Mouse (Mus musculus) left cerebral cortex, adult 8-10 months (tissue): Measurements from ENCODE around the gene Gm47996. TPM values are rescaled to one million over a fixed set of nuclear protein-coding genes. Genes with fewer than 3 reads are reported as not detected.

ENCODE experiments used
- DNase-seq, 2 experiments: peaks; one replicate each; pipeline ENCODE4 v3.0.0; 2022; ENCODE audit warnings: low spot score in 2 of 2
- total RNA-seq, 4 experiments: library from RNA; stranded (reverse); gene quantifications; 2 replicates each; pipeline ENCODE4 v1.2.4; 2022

The Gm47996 gene
- total RNA-seq, 4 experiments from 2014 or later: not detected

DNA sequence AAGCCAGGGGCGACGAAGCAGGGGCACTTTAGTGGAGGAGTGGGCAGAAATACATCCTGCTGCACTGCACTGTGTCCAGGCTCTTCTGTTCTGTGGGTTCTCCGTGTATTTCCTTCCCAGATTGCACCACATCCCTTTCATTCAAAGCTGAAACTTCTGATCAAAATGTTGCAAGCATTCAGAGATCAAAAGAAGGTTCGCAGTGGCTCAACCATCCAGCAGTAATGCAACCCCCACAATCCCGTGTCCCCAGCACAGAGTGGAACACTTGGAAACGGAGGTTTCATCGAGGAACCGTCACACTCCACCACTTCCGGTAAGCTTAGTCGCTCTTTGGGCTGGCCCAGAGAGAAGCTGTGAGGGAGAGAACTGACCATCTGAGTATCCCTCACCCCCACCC lies 35.2 kb downstream of the Gm47996 start:
- no peak for DNase-seq

DNA sequence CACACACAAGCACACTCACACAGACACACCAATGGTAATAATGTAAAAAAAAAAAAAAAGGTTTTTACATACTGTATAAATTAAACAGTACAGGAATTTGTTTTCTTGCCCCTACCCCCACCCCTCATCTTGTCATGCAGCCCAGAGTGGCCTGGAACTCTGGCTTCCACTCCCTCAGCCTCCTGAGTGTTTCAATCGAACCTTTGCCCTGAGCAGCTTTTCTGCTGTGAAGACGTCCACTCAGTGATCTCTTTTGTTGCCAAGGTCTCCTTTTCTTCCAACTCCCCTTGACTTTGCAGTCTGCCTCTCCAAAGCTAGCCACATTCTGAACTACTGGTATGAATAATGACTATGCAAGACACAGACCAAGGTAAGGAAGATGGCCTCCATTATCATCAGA lies 35.9 kb downstream of the Gm47996 start:
- no peak for DNase-seq

DNA sequence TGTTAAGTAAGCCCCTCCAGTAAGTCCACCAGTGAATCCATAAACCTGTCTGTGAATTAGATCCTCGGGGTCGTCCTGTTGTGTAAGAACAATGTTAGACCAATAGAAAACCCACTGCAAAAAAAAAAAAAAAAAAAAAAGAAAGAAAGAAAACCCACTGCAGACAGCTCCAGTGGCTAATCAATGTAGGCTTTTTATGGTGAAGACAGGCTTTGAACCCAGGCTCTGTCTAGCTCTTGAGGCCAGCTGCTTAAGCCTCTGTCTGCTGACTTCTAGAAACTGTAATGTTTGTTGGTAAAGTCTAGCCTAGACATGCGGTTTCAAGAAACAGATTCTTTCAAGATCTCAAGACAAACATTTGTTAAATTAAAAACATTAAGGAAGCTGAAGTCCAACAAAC lies 40.2 kb downstream of the Gm47996 start:
- DNase-seq: no peak

GRCm38 (mm10) chr1:151250529-151251193 lies 40.7 kb downstream of the Gm47996 start:
- peak; percentile 15 to 78 for DNase-seq

- no peak for DNase-seq
Measured at GRCm38 (mm10) chr1:151251194-151252010, 41.5 kb downstream of the Gm47996 start.

- no peak for DNase-seq
Measured at GRCm38 (mm10) chr1:151255422-151255821, 45.5 kb downstream of the Gm47996 start.

DNA sequence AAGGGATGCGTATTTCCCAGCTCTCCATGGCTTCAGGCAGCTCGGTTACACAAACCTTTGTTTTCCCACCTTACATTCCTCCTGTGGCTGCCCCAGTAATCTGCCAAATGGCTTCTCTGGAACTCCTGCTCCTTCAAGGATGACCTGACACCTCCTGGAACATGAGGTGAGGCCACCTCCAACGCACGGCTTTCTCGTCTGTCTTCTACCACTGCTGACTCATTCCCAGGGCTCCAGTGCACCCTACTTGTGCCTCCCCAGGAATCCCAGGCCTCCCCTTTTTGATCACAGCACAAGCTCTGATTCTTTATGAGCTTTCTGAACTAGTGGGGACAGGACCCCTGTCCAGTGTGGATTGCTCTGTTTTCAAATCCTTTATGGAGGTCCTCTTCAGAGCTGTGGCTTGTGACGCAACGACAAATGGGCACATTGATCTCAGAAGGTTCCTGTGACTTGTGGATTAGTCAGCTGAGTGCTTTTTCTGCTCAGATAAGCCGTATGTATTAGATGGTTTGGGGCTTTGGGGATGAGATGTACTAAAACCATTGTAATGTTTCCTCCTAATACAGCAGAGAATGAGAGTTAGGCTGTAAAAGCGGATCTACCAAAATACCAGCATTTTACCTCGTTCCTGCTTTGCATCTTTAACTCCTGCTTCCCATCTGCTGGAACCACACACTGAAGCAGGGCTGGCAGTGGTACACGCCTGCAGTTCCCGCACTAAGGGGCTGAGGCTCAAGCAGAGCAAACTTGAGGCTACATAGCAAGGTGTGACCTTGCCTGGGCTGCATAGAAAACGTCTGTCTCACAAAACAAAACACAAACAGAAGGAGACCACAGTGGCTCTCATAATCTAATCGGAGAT lies 48.4 kb downstream of the Gm47996 start:
- DNase-seq: no peak

- DNase-seq: no peak
Measured at GRCm38 (mm10) chr1:151259061-151259460, 49.1 kb downstream of the Gm47996 start.

Other genes starting within 250 kb of the Gm47996 start
- 1 to 10 TPM; 1.4 to 2.6 (median 2.2) TPM for gene Hmcn1, start 216.7 kb upstream of the Gm47996 start, total RNA-seq
- not detected for gene Gm47985, start 27.6 kb upstream of the Gm47996 start, total RNA-seq
- gene Gm8947, start 17.8 kb upstream of the Gm47996 start, total RNA-seq: not detected
- not detected for gene Gm47995, start 11.7 kb upstream of the Gm47996 start, total RNA-seq
- gene 3110040M04Rik, start 6.0 kb upstream of the Gm47996 start, total RNA-seq: not detected
- 100 to 1,000 TPM; 130 to 147 (median 140) TPM for gene Ivns1abp, start 134.3 kb downstream of the Gm47996 start, total RNA-seq
- gene Swt1, start 218.3 kb downstream of the Gm47996 start, total RNA-seq: 10 to 100 TPM; 12.2 to 17.1 (median 13.4) TPM
- gene Trmt1l, start 218.4 kb downstream of the Gm47996 start, total RNA-seq: 10 to 100 TPM; 27.5 to 29.1 (median 28.5) TPM